Mouse (Mus musculus) CH12.LX (cell line): ENCODE results near the gene Chrna1.

Source experiments
- CHD2 ChIP-seq: IDR thresholded peaks from 2 replicates; pipeline ENCODE4 v1.6.1; 2011; ENCODE audit warnings: low read length, improper control_type of control experiment
- CTCF ChIP-seq, 2 experiments: IDR thresholded peaks in 1 of 2; conservative IDR thresholded peaks in 1 of 2; 2 replicates each; pipeline ENCODE4 v1.5.1; 2011 to 2012; ENCODE audit warnings: low read depth in 2 of 2, low read length in 2 of 2, improper control_type of control experiment in 1 of 2, inconsistent platforms in 1 of 2, mild to moderate bottlenecking in 1 of 2, moderate library complexity in 1 of 2
- E2F4 ChIP-seq: IDR thresholded peaks from 2 replicates; pipeline ENCODE4 v1.6.1; 2011; ENCODE audit warnings: low read depth, low read length, improper control_type of control experiment; ENCODE audit not compliant: insufficient replicate concordance
- JUN ChIP-seq: IDR thresholded peaks from 2 replicates; pipeline ENCODE4 v1.6.1; 2011; ENCODE audit warnings: low read depth, mild to moderate bottlenecking, low read length, improper control_type of control experiment, moderate library complexity; ENCODE audit not compliant: insufficient read depth
- JUND ChIP-seq: conservative IDR thresholded peaks from 2 replicates; pipeline ENCODE4 v1.6.1; 2011; ENCODE audit warnings: low read depth, low read length, improper control_type of control experiment
- KAT2A ChIP-seq: IDR thresholded peaks from 2 replicates; pipeline ENCODE4 v1.6.1; 2012; ENCODE audit warnings: low read length, improper control_type of control experiment, inconsistent platforms; ENCODE audit not compliant: insufficient replicate concordance
- RAD21 ChIP-seq: IDR thresholded peaks from 2 replicates; pipeline ENCODE4 v1.6.1; 2011; ENCODE audit warnings: low read depth, mild to moderate bottlenecking, low read length, improper control_type of control experiment, moderate library complexity
- RCOR1 ChIP-seq: conservative IDR thresholded peaks from 2 replicates; pipeline ENCODE4 v1.6.1; 2012; ENCODE audit warnings: low read depth, mild to moderate bottlenecking, inconsistent platforms, low read length, improper control_type of control experiment
- TCF12 ChIP-seq: IDR thresholded peaks from 2 replicates; pipeline ENCODE4 v1.6.1; 2014; ENCODE audit warnings: low read depth, mild to moderate bottlenecking, inconsistent platforms, low read length, improper control_type of control experiment

GRCm38 (mm10) chr2:73580166-73580565 is at the start of gene Chrna1:
- TF ChIP-seq JUN (no peak), CTCF (conservative IDR thresholded peaks at IDR 0.05 in 1 of 2, IDR thresholded peaks at IDR 0.05 in 1 of 2; ENCODE audit: low read depth in 2 of 2, low read length in 2 of 2) (no peak), RAD21 (no peak), E2F4 (no peak), RCOR1 (no peak), CHD2 (no peak), TCF12 (no peak), JUND (no peak), KAT2A (no peak)
